Mouse (Mus musculus) liver, embryonic 14.5 days (tissue): Measurements from ENCODE around the gene Anks1b. TPM values are rescaled to one million over a fixed set of nuclear protein-coding genes. Genes with fewer than 3 reads are reported as not detected.

ENCODE experiments used
- ATAC-seq: fragments of 200-750 bp; cut with Nextera tagmentation; 2 replicates; pipeline ENCODE4 v1.8.0; 2017; ENCODE audit warnings: moderate number of reproducible peaks, mild to moderate bottlenecking, moderate library complexity; ENCODE audit not compliant: insufficient read depth
- DNase-seq, 3 experiments: peaks; one replicate each; pipeline ENCODE4 v3.0.0-alpha.2; 2012 to 2013; ENCODE audit warnings: low read depth in 3 of 3, low spot score in 3 of 3
- H3K27ac ChIP-seq: fragments of 300-500 bp; sonication (generic); 2 replicates; pipeline ENCODE4 v1.5.1; 2014; ENCODE audit warnings: moderate library complexity, mild to moderate bottlenecking, control low read depth, inconsistent platforms
- H3K27me3 ChIP-seq: fragments of 300-500 bp; sonication (generic); 2 replicates; pipeline ENCODE4 v1.6.1; 2014; ENCODE audit warnings: mild to moderate bottlenecking, low read length, moderate library complexity; ENCODE audit not compliant: control insufficient read depth, insufficient read depth
- H3K36me3 ChIP-seq: fragments of 300-500 bp; sonication (generic); replicated peaks from 2 replicates; pipeline ENCODE4 v1.6.1; 2014; ENCODE audit warnings: low read depth; ENCODE audit not compliant: control insufficient read depth, insufficient read depth
- H3K4me1 ChIP-seq, 2 experiments: fragments of 200-500 bp in 1 of 2; fragments of 300-500 bp in 1 of 2; sonication (generic) in 1 of 2; replicated peaks; 2 replicates each; pipeline ENCODE4 v1.6.1; 2012 to 2014; ENCODE audit warnings: antibody characterized with exemption in 1 of 2, inconsistent platforms in 1 of 2, low read length in 1 of 2; ENCODE audit not compliant: control insufficient read depth in 2 of 2, insufficient read depth in 2 of 2
- H3K4me2 ChIP-seq: fragments of 300-500 bp; sonication (generic); 2 replicates; pipeline ENCODE4 v1.6.1; 2014; ENCODE audit warnings: low read depth, mild to moderate bottlenecking, control low read depth, moderate library complexity
- H3K4me3 ChIP-seq, 2 experiments: fragments of 200-500 bp in 1 of 2; fragments of 300-500 bp in 1 of 2; sonication (generic) in 1 of 2; 2 replicates each; pipeline ENCODE4 v1.5.1; 2012 to 2014; ENCODE audit warnings: low read depth in 2 of 2, low read length in 2 of 2, mild to moderate bottlenecking in 2 of 2, control low read depth in 1 of 2, inconsistent platforms in 1 of 2, moderate library complexity in 1 of 2; ENCODE audit not compliant: insufficient read depth in 1 of 2
- H3K9ac ChIP-seq: fragments of 300-500 bp; sonication (generic); replicated peaks from 2 replicates; pipeline ENCODE4 v1.6.1; 2014; ENCODE audit warnings: mild to moderate bottlenecking, control low read depth, moderate library complexity
- H3K9me3 ChIP-seq: fragments of 300-500 bp; sonication (generic); 2 replicates; pipeline ENCODE4 v1.6.1; 2016; ENCODE audit warnings: low read length, mixed read lengths; ENCODE audit not compliant: control insufficient read depth
- CTCF ChIP-seq: IDR thresholded peaks from 2 replicates; pipeline ENCODE4 v1.5.1; 2016; ENCODE audit warnings: antibody characterized with exemption, low read depth, control low read depth
- EP300 ChIP-seq: IDR thresholded peaks from 2 replicates; pipeline ENCODE4 v1.6.1; 2016; ENCODE audit warnings: antibody characterized with exemption, low read depth
- WGBS: fragments of 180-500 bp; shearing (Covaris S2); extraction: QIAGEN DNeasy Blood & Tissue Kit; methylation state at CpG from one replicate; pipeline ENCODE4 v1.1.7; 2014; ENCODE audit not compliant: insufficient replicate concordance; 5-methylcytosine and 5-hydroxymethylcytosine counted together
- polyA plus RNA-seq, 2 experiments: library from polyadenylated mRNA; depleted of rRNA in 1 of 2; stranded (reverse) in 1 of 2; unstranded in 1 of 2; fragments of >200 nt; fragmentation: Nextera tagmentation in 1 of 2; extraction: Ambion mirVana in 1 of 2; gene quantifications; 2 replicates each; pipeline versions ENCODE4 v1.2.1 to v1.2.3; 2012 to 2014

Gene Anks1b
- polyA plus RNA-seq, 2 experiments: not detected

DNA sequence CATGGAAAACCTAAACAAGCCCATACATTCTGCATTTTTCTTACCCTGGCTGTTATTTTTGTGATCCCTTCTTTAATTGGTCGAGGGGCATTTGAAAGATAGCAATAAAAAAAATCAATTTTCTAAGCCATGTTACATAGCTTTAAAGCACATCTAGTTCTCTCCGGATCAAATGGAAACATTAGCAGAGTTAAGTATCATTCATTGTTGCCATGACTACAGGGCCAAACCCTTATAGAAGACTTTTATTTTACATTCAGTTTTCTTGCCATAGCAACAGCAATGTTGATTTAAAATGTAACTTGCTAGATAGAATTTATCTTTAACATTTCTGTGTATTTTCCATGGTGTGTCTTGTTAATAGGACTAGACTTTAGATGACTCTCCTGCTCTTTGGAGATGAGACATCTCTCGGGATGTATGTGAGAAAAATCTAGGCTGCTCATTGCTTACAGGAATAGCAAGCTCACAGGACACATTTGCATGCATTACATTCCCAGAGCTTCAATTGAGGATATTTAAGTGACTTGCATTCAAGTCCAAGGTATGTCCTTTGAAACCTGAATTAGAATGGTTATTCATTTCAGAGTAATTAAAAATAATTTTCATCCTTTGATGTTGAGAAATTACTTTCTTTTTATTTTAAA is 620.8 kb downstream of the Anks1b start:
- 52% methylated on average over 3 of the region's 3 CpGs for WGBS
- TF ChIP-seq CTCF (no peak), EP300 (no peak)
- no peak for ATAC-seq
- Histone ChIP-seq H3K4me2 (no peak overlapping the region), H3K36me3 (no peaks in the 10 kb centered on the region), H3K9ac (no peak overlapping the region), H3K27ac (no peak overlapping the region), H3K4me3 (no peak overlapping the region), H3K27me3 (no peaks in the 10 kb centered on the region), H3K9me3 (no peaks in the 10 kb centered on the region), H3K4me1 (no peaks in the 10 kb centered on the region)
- no peak for DNase-seq

DNA sequence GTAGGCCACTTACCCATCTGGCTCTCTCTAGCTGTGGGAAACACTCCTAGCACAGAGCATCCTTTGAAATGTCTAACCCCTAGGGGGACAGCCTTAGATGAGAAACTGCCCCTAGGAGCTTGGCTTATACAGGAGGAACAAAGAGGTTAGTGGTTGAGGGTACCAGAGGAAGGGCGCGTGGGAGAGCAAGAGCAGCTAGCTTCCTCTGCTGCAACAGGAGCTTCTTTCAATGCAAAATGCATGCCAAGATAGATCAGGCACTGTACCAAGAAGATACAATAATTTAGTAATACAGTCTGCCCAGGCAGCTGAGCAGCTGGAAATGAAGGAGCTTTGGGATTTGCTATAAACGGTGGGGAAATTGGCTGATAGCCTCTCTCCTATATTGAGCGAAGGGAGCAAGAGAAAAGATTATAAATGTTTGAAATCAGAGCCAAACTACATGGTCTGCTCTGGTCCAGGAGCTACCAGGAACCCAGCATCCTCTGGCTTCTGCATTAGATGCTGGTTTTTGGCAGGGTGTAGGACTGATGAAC is 621.7 kb downstream of the Anks1b start:
- WGBS: 63% methylated on average over 4 of the region's 4 CpGs

DNA sequence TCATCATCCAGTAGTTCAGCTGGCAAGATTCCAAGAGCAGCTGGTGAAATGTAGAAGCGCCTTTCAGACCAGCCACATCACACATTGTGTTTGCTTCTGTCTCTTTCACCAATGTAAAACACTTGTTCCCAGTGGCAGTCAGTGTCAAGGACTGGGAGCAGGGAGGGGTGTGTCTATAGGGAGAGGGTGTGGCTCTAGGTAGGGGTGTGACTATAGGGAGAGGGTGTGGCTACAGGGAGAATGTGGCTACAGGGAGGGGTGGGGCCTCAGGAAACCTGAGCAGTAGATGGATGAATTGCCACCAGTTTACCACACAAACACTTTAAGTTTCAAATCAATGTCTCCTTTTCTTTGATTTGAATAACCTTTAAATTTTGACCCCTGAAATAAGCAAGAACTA is 634.3 kb downstream of the Anks1b start:
- Histone ChIP-seq H3K9me3 (no peaks in the 10 kb centered on the region), H3K4me3 (no peak overlapping the region), H3K36me3 (no peaks in the 10 kb centered on the region), H3K27me3 (no peaks in the 10 kb centered on the region), H3K4me1 (no peaks in the 10 kb centered on the region), H3K4me2 (no peak overlapping the region), H3K9ac (no peak overlapping the region), H3K27ac (no peak overlapping the region)
- ATAC-seq (no peak), DNase-seq (no peak)
- 32% methylated on average over 1 of the region's 1 CpGs for WGBS
- no peak for TF ChIP-seq CTCF
- no peak for TF ChIP-seq EP300

More for the DNA sequence above, 621.7 kb downstream of the Anks1b start:
- Histone ChIP-seq H3K27ac (no peak overlapping the region), H3K4me3 (no peak overlapping the region), H3K4me2 (no peak overlapping the region), H3K9me3 (no peaks in the 10 kb centered on the region), H3K4me1 (no peaks in the 10 kb centered on the region), H3K9ac (no peak overlapping the region), H3K36me3 (no peaks in the 10 kb centered on the region), H3K27me3 (no peaks in the 10 kb centered on the region)
- DNase-seq (no peak), ATAC-seq (no peak)
- no peak for TF ChIP-seq EP300
- no peak for TF ChIP-seq CTCF

DNA sequence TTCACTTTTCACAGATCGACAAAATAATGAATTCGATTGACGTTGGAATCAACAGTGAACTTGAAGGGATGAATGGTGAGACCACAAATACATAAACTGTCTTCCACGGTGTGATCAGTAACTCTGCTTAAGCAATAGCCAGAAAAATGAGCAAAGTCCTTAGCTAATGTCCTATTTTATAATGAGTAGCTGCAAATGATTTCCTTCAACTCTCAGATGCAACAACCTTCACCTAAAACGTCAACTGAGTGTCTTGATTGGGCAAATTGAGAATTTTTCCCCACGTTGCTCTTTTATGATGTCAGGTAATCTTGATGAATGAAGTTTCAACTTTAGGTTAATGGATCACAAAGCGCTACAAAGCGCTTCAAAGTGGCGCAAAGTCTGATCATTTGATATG is 639.5 kb downstream of the Anks1b start:
- TF ChIP-seq EP300: no peak
- TF ChIP-seq CTCF: no peak
- Histone ChIP-seq H3K4me1 (no peaks in the 10 kb centered on the region), H3K27ac (no peak overlapping the region), H3K4me2 (no peak overlapping the region), H3K27me3 (no peaks in the 10 kb centered on the region), H3K9ac (no peak overlapping the region), H3K4me3 (no peak overlapping the region), H3K9me3 (no peaks in the 10 kb centered on the region), H3K36me3 (no peaks in the 10 kb centered on the region)
- DNase-seq: no peak
- WGBS: 67% methylated on average over 9 of the region's 9 CpGs
- ATAC-seq: no peak

- H3K4me2 ChIP-seq: no peak overlapping the region
- no peak overlapping the region for H3K4me3 ChIP-seq
- no peak overlapping the region for H3K9ac ChIP-seq
- no peaks in the 10 kb centered on the region for H3K36me3 ChIP-seq
- H3K9me3 ChIP-seq: no peaks in the 10 kb centered on the region
- DNase-seq (no peak), ATAC-seq (no peak)
- no peak for TF ChIP-seq CTCF
- TF ChIP-seq EP300: no peak
- no peaks in the 10 kb centered on the region for H3K4me1 ChIP-seq
- no peaks in the 10 kb centered on the region for H3K27me3 ChIP-seq
- 33% methylated on average over 1 of the region's 1 CpGs for WGBS
- H3K27ac ChIP-seq: no peak overlapping the region
These were observed 658.5 kb downstream of the Anks1b start for GRCm38 (mm10) chr10:90531813-90532212.
